Mouse (Mus musculus) adrenal gland, postnatal 36 days (tissue): ENCODE measurements around the gene Gm14440. TPM values are rescaled to one million over a fixed set of nuclear protein-coding genes. Genes with fewer than 3 reads are reported as not detected.
"Not testable (repeated sequence)": the region's sequence is repeated elsewhere in the genome, so short reads cannot be mapped to it uniquely, and the experiment has no call there.

Source experiments
- DNase-seq, 2 experiments: peaks; one replicate each; pipeline ENCODE4 v3.0.0; 2021; ENCODE audit warnings: mixed read lengths in 1 of 2
- long read RNA-seq, 2 experiments: library from polyadenylated mRNA; stranded (forward); transcript quantifications; one replicate each; pipeline ENCODE4 v2.0.0; 2021; ENCODE audit warnings: borderline sequencing depth in 2 of 2
- total RNA-seq, 2 experiments: library from RNA; stranded (reverse); gene quantifications; 2 replicates each; pipeline ENCODE4 v1.2.3; 2021

Gm14440 gene
- total RNA-seq = 10 to 100 TPM; 11.9 to 15.7 TPM
- long read RNA-seq, experiment 1, partial matches to known transcripts = 0 of 4 reads
- long read RNA-seq, experiment 1, other reads (novel, unspliced or antisense) = 2 of 4 reads
- long read RNA-seq, experiment 2, partial matches to known transcripts = 0 of 1 reads
- long read RNA-seq, experiment 2, other reads (novel, unspliced or antisense) = 0 of 1 reads

GRCm38 (mm10) chr2:175274825-175275224 is at the start of gene Gm14440:
TSS of gene Gm14440 (plus strand) at chr2:175275125.
- not testable (repeated sequence) for DNase-seq

Other genes starting within 250 kb of the Gm14440 start
- 1 to 10 TPM; 1.4 to 1.6 TPM for gene Gm14393, start 207.3 kb upstream of the Gm14440 start, total RNA-seq
- 10 to 100 TPM; 13.8 to 23.0 TPM for gene Gm14399, start 133.1 kb upstream of the Gm14440 start, total RNA-seq
- gene Gm14443, start 99.3 kb upstream of the Gm14440 start, total RNA-seq = 1 to 10 TPM; 1.7 to 2.3 TPM
- 10 to 100 TPM; 49.1 to 69.6 TPM for gene Gm14391, start 68.2 kb upstream of the Gm14440 start, total RNA-seq
- 10 to 100 TPM; 34.2 to 48.6 TPM for gene Gm4631, start 63.1 kb downstream of the Gm14440 start, total RNA-seq
- 1 to 10 TPM; 6.5 to 7.6 TPM for gene Zfp968, start 97.3 kb downstream of the Gm14440 start, total RNA-seq
- gene Gm4724, start 160.7 kb downstream of the Gm14440 start, total RNA-seq = 1 to 10 TPM; 5.6 to 7.7 TPM
- 1 to 10 TPM; 3.2 to 3.5 TPM for gene Zfp965, start 194.9 kb downstream of the Gm14440 start, total RNA-seq